Mouse (Mus musculus) ES-E14 (cell line): Measurements from ENCODE around the gene Tmem163. TPM values are rescaled to one million over a fixed set of nuclear protein-coding genes. Genes with fewer than 3 reads are reported as not detected.

Experiments
- DNase-seq: peaks from one replicate; pipeline ENCODE4 v3.0.0-alpha.2; 2013; ENCODE audit warnings: low read depth, low spot score
- H3K27ac ChIP-seq: 2 replicates; pipeline ENCODE4 v1.5.1; 2012; ENCODE audit warnings: low read depth, mild to moderate bottlenecking, low read length, moderate library complexity, mixed read lengths; ENCODE audit not compliant: poor library complexity, insufficient read depth, severe bottlenecking
- H3K36me3 ChIP-seq: 2 replicates; pipeline ENCODE4 v1.6.1; 2012; ENCODE audit warnings: mild to moderate bottlenecking, low read length, moderate library complexity, mixed read lengths; ENCODE audit not compliant: control insufficient read depth, poor library complexity, insufficient read depth, severe bottlenecking
- H3K4me1 ChIP-seq, 2 experiments: fragments of 150-350 bp in 1 of 2; sonication (generic) in 1 of 2; 2 replicates each; pipeline ENCODE4 v1.6.1; 2012; ENCODE audit warnings: low read length in 2 of 2, mild to moderate bottlenecking in 1 of 2, mixed read lengths in 1 of 2; ENCODE audit not compliant: control insufficient read depth in 2 of 2, insufficient read depth in 2 of 2, poor library complexity in 1 of 2
- H3K4me3 ChIP-seq, 2 experiments: fragments of 150-350 bp in 1 of 2; sonication (generic) in 1 of 2; 2 replicates each; pipeline ENCODE4 v1.5.1; 2012; ENCODE audit warnings: low read length in 2 of 2, low read depth in 1 of 2, mild to moderate bottlenecking in 1 of 2, mixed read lengths in 1 of 2; ENCODE audit not compliant: insufficient read depth in 1 of 2, poor library complexity in 1 of 2, severe bottlenecking in 1 of 2
- H3K9ac ChIP-seq: 2 replicates; pipeline ENCODE4 v1.6.1; 2012; ENCODE audit warnings: low read depth, mild to moderate bottlenecking, low read length, mixed read lengths; ENCODE audit not compliant: poor library complexity, insufficient read depth, severe bottlenecking
- H3K9me3 ChIP-seq: fragments of 150-350 bp; sonication (generic); 2 replicates; pipeline ENCODE4 v1.6.1; 2012; ENCODE audit warnings: low read depth, mild to moderate bottlenecking, low read length; ENCODE audit not compliant: control insufficient read depth, insufficient read depth
- CHD2 ChIP-seq: IDR thresholded peaks from 2 replicates; pipeline ENCODE4 v1.6.1; 2014; ENCODE audit warnings: mild to moderate bottlenecking, low read depth, low read length, inconsistent platforms
- HCFC1 ChIP-seq: IDR thresholded peaks from 2 replicates; pipeline ENCODE4 v1.6.1; 2012; ENCODE audit warnings: low read length, inconsistent platforms, borderline replicate concordance; ENCODE audit not compliant: insufficient read depth
- MAFK ChIP-seq: IDR thresholded peaks from 2 replicates; pipeline ENCODE4 v1.6.1; 2014; ENCODE audit warnings: mild to moderate bottlenecking, low read depth, low read length, inconsistent platforms; ENCODE audit not compliant: insufficient read depth
- ZC3H11A ChIP-seq: IDR thresholded peaks from 2 replicates; pipeline ENCODE4 v1.6.1; 2012; ENCODE audit warnings: low read depth, mild to moderate bottlenecking, inconsistent platforms, low read length, borderline replicate concordance
- ZNF384 ChIP-seq: IDR thresholded peaks from 2 replicates; pipeline ENCODE4 v1.6.1; 2012; ENCODE audit warnings: low read depth, low read length, inconsistent platforms
- in situ Hi-C, 2 experiments: fragments of 600-800 bp; cut with MboI; formaldehyde crosslinking; loops; one replicate each; pipeline ENCODE4 v1.15.1; 2025; ENCODE audit warnings: low sequenced_read_pairs in 2 of 2, inconsistent platforms in 1 of 2; ENCODE audit not compliant: unreplicated experiment in 2 of 2
- total RNA-seq: library from RNA; depleted of rRNA; stranded (reverse); fragments of 300-350 nt; gene quantifications from 2 replicates; pipeline ENCODE4 v1.2.3, GENCODE M21; 2012

Gene Tmem163
- total RNA-seq, 1 experiment: 0.18 TPM

DNA sequence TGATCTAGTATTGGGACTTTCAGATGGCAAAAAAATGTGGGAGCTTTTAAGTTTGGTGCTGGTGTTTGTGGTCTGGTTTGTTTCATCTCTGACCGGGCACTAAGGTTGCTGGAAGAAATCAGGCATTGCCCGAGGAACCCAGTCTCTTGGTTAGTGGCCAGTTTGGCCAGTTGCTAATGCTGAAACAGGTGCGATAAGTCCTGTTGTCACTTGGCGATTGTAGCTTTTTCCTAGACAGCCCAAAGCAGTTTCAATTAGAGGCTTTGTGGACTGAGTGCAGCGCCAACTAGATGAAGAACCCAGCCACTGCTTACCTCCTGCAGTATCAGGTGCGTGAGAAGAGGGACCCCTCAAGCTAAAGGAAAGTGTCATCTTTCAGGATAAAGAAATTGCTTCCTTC lies 226.0 kb downstream of the Tmem163 start:
- TF ChIP-seq ZNF384 (no peak), ZC3H11A (no peak), HCFC1 (no peak), MAFK (no peak), CHD2 (no peak)
- H3K9ac ChIP-seq: no peak overlapping the region
- no peak overlapping the region for H3K4me3 ChIP-seq
- H3K9me3 ChIP-seq: no peaks in the 10 kb centered on the region
- H3K27ac ChIP-seq: no peak overlapping the region
- in situ Hi-C loops: loop anchor here in 1 of 2 experiments (25.0 kb wide), 1 partner anchor 441 kb away; no protein-coding TSS in a partner anchor
- no peaks in the 10 kb centered on the region for H3K36me3 ChIP-seq
- no peak for DNase-seq
- no peaks in the 10 kb centered on the region for H3K4me1 ChIP-seq

DNA sequence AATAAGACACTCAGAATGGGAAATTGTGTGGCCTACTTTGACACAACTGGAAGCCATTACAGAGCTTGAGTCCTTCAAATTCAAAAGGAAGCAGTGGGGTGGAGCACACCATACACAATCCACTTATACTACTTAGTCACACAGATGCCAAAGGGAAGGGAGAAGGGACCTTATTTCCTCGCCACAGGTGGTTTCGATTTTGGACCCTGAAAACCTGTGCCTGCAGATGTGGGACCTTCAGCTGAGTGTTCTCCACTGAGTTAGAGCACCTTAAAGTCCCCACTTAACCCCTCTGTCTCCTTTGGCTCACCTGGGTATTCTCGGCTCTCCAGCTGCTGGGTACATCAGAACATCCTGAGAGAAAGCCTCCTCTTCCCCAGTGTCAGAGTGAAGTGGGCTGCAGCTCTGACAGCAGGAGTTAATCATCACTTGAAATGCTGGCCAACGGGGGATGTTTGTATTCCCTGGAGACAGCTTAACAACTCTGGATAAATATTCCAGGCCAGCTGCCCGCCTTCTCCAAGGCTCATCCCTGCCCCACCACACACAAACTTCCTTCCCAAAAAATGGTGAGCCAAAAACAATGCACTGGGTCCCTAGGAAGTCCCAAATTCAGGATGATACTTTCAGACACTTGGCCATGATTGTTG lies 234.4 kb downstream of the Tmem163 start:
- H3K4me3 ChIP-seq: no peak overlapping the region
- no peak for DNase-seq
- no peak overlapping the region for H3K27ac ChIP-seq
- TF ChIP-seq CHD2: no peak
- TF ChIP-seq ZNF384: no peak
- TF ChIP-seq ZC3H11A: no peak
- TF ChIP-seq MAFK: no peak
- no peak for TF ChIP-seq HCFC1
- in situ Hi-C loops: no loop called here
- no peaks in the 10 kb centered on the region for H3K9me3 ChIP-seq
- no peaks in the 10 kb centered on the region for H3K4me1 ChIP-seq
- H3K36me3 ChIP-seq: no peaks in the 10 kb centered on the region
- H3K9ac ChIP-seq: no peak overlapping the region

DNA sequence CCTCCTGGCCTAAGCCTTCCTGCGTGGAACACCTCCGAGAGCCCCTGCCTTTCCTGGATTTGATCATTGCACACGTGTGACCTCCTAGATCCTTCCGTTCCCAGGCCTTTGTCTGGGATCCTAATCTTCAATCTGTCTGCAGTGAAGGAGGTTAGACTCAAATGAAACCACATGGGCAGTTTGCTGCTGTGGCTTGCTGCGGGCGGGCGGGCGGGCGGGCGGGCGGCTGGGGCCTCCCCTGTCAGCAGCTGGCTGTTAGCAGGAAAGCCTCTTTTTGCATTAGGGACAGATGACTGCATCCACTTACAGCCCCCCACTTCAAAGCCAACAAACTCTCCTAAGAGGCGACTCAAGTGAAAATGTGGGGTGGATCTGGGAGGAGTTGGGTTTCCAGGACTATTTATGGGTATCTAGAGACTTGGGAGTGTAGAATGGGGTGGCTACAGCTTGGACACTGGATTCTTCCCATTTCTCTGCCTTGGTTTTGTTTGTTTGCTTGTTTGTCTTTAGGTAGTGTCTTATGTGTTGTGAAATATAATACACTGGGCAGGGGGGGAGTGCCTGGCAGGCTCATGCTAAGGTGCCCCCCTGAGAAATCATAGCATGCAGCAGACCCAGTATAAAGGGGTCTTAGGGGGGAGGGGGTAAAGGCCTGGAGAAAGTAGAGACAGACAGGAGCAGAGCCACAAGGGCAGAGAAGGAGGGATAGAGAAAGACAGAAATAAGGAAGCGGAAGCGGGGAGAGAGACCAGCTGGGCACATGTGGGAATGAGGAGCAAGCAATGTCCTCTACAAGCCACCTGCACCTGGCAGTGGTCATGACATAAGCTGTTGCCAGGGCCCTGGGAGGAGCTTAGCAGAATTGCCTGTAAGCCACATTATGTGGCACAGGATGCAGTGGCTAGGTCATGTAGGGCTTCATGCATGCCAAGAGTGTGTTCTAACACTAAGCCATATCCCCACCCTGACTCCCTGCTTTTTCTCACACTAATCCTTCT lies 236.2 kb downstream of the Tmem163 start:
- in situ Hi-C loops: no loop called here
- Histone ChIP-seq H3K9me3 (no peaks in the 10 kb centered on the region), H3K4me3 (no peak overlapping the region), H3K9ac (no peak overlapping the region), H3K27ac (no peak overlapping the region), H3K36me3 (0 out of 2 replicates have a peak, but pooled peaks cover 2% of the 10 kb centered on the region), H3K4me1 (no peaks in the 10 kb centered on the region)
- TF ChIP-seq CHD2 (no peak), ZC3H11A (no peak), ZNF384 (no peak), HCFC1 (no peak), MAFK (no peak)
- DNase-seq: no peak

DNA sequence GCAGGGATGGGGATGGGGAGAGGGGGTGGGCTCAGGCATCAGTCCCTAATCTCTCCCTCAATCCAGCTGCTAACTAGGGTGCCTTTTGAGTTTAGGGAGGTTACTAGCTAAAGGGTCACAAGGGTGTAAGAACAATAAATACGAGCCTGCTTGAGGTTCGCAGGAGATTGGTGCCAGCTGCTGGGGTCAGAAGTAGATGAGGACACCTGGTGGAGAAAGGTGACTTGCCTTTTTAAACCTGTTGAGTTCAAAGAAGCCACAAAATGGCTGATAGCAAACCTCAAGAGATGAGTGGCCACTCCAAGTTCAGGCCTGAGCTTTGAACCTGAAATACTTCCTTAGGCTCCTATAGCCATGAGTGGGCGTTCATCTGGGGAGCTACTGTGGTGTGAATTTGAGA lies 237.6 kb downstream of the Tmem163 start:
- H3K27ac ChIP-seq: no peak overlapping the region
- H3K9ac ChIP-seq: no peak overlapping the region
- in situ Hi-C loops: no loop called here
- no peak for TF ChIP-seq CHD2
- no peak for TF ChIP-seq HCFC1
- no peak for TF ChIP-seq MAFK
- TF ChIP-seq ZC3H11A: no peak
- TF ChIP-seq ZNF384: no peak
- no peaks in the 10 kb centered on the region for H3K9me3 ChIP-seq
- no peak overlapping the region for H3K4me3 ChIP-seq
- 0 out of 4 replicates have a peak, but pooled peaks cover 0 to 4% of the 10 kb centered on the region in 2 experiments for H3K4me1 ChIP-seq
- 0 out of 2 replicates have a peak, but pooled peaks cover 2% of the 10 kb centered on the region for H3K36me3 ChIP-seq
- DNase-seq: no peak
